Mouse (Mus musculus): ENCODE data around the gene Ubxn6.

The Ubxn6 gene

GRCm38 (mm10) chr17:56022131-56022988 is 52.5 kb downstream of the Ubxn6 start:
- no peak for DNase-seq

DNA sequence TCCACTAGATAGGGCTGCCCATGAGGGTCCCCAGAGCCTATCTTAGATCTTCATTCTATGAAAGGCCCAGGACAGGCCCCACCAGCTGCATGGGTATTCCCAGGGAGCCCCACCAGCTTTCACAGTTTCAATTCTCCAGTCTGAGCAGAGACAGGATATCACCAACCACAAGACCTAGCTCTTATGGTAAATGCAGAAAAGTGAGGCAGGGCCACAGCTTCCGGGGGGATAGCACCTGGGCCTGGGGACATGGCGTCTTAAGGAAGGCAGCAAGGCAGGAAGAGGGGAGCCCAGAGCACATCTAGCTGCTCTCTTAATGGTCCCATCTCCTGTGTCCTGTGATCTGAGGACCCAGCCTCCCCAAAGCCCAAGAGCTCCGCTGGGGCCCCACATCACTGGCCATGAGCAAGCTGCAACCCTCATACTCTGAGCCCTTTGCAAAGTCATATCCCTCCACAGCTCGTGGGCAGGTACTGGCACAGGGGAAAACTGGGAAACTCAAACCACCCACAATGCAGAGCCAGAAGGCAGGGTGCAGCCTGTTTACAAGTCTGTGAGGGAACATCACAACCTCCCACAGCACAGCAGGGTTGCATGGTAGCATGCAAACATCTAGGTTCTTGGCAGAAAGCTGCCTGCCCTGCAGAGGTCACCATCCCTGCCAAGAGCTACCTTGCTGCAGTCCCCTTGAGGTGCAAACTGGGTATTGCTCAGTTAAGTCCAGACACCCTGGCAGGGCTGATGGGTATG is 53.5 kb downstream of the Ubxn6 start:
- DNase-seq = no peak

DNA sequence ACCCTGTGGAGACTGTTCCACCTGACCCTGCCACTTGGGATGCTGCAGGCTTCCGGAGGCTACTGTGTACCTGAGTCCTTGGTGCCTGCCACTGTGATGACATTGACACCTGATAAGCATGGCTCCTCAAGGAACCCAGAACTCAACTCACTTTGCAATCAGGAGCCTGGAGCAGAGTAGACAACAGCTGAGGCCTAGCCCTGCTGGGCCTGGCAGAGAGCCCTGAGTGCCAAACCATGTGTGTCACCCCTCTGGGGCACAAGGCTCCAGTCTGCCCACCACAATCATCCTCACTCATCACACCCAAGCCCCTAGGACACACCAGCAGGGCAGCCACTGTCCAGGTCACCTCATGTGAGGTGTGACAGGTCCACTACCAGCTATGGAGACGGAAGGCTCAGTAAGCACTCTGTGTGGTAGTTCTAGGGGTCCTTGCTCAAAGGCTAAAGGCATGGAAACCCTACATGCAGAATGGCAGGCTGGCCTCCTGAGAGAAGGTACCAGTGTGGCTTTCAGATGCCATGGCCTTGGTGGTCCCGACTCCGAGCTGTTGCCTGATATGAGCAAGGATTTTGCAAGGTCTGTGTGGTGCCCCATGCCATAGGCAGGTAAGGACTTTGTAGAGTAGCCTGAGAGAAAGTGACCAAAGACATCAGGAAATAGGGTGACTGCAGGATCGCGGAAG is 54.3 kb downstream of the Ubxn6 start:
- no peak for DNase-seq

DNA sequence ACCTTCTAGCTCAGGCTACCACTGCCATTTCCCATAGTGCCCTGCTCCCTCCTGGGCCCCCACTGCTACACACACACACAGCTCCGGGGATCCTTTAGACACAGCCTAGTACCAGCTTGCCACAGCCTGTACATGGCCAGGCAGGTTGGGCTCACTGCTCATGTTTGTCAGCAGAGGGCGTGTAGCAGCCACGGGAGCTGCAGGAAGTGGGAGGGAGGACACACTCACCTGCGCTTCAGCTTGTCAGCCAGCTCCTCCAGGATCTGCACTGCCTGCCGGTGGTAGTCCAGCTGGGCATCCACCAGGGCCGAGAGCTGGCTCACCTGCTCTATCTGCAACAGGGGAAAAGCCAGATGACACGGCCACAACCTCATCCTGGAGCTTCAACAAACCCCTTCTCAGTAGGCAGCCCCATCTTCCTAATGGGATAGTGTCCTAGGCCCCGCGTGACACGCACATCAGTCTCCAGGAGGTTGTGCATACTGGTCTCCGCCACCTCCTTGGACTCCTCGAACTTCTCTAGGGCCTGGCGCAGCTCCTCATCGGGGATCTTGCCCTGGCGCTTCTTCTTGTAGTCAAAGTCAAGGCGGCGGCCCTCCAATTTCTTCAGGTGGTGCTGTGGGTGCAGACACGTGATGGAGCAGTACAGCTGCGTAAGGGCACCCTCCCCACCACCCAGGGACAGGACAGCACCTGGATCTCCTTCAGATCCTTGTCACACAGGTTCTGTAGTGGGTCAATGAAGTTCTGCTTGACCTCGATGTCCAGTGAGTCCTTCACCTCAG is 56.3 kb downstream of the Ubxn6 start:
- peak; percentile 64 for DNase-seq

- DNase-seq = no peak
These were observed 57.0 kb downstream of the Ubxn6 start for GRCm38 (mm10) chr17:56017848-56018247.

Data from kidney, adult 18-20 months (tissue).